Mouse (Mus musculus): ENCODE measurements around the gene Cd177. TPM values are rescaled to one million over a fixed set of nuclear protein-coding genes. Genes with fewer than 3 reads are reported as not detected.
"Not testable (repeated sequence)": the region's sequence is repeated elsewhere in the genome, so short reads cannot be mapped to it uniquely, and the experiment has no call there.

The Cd177 gene
- 1 to 10 TPM in 1 of 2 experiments, under 1 TPM in 1; 0.17 to 1.8 TPM for total RNA-seq (2021)
- long read RNA-seq, experiment 1: 0 reads
- long read RNA-seq, experiment 2, partial matches to known transcripts: 0 of 1 reads
- long read RNA-seq, experiment 2, other reads (novel, unspliced or antisense): 0 of 1 reads

GRCm38 (mm10) chr7:24760211-24760610, at the start of gene Cd177:
Gene Cd177 (minus strand): TSS chr7:24760311.
- no peak for DNase-seq

- DNase-seq: no peak
These were observed 48.9 kb upstream of the Cd177 start for GRCm38 (mm10) chr7:24809041-24809440.

- peak in 1 of 2 experiments; percentile 22 for DNase-seq
These were observed 44.7 kb upstream of the Cd177 start for GRCm38 (mm10) chr7:24804826-24805225.

- no peak for DNase-seq
These were observed 42.1 kb upstream of the Cd177 start for GRCm38 (mm10) chr7:24802149-24802767.

- DNase-seq: no peak
These were observed 37.8 kb upstream of the Cd177 start for GRCm38 (mm10) chr7:24797918-24798317.

GRCm38 (mm10) chr7:24776918-24777317, 16.8 kb upstream of the Cd177 start, which contains the start of gene Ceacam10:
Gene Ceacam10 (plus strand): TSS chr7:24777206.
- peak in 1 of 2 experiments; percentile 6 for DNase-seq

GRCm38 (mm10) chr7:24776145-24776544, 16.0 kb upstream of the Cd177 start:
- no peak for DNase-seq

- DNase-seq: no peak
These were observed 13.9 kb upstream of the Cd177 start for GRCm38 (mm10) chr7:24773942-24774535.

GRCm38 (mm10) chr7:24771361-24771760, 11.2 kb upstream of the Cd177 start:
- no peak for DNase-seq

- no peak for DNase-seq
These were observed 2.5 kb upstream of the Cd177 start for GRCm38 (mm10) chr7:24762574-24762973.

GRCm38 (mm10) chr7:24761161-24761560, 1.1 kb upstream of the Cd177 start:
- DNase-seq: no peak

- DNase-seq: no peak
These were observed 1.6 kb downstream of the Cd177 start for GRCm38 (mm10) chr7:24758520-24758919.

GRCm38 (mm10) chr7:24753476-24753875, 6.6 kb downstream of the Cd177 start:
- no peak for DNase-seq

- no peak for DNase-seq
These were observed 8.5 kb downstream of the Cd177 start for GRCm38 (mm10) chr7:24751610-24752009.

- no peak for DNase-seq
These were observed 9.4 kb downstream of the Cd177 start for GRCm38 (mm10) chr7:24750695-24751094.

GRCm38 (mm10) chr7:24735970-24736670, 24.0 kb downstream of the Cd177 start:
- no peak for DNase-seq

- not testable (repeated sequence) for DNase-seq
These were observed 33.3 kb downstream of the Cd177 start, which contains the start of gene Gm4763 for GRCm38 (mm10) chr7:24726808-24727207. Gene Gm4763 (minus strand): TSS chr7:24726908.

GRCm38 (mm10) chr7:24715039-24715438, 45.1 kb downstream of the Cd177 start:
- no peak for DNase-seq

- DNase-seq: no peak
These were observed 51.2 kb downstream of the Cd177 start, which contains the start of gene BC049730 for GRCm38 (mm10) chr7:24708832-24709292. Gene BC049730 (plus strand): TSS chr7:24709242.

GRCm38 (mm10) chr7:24702841-24703240, 57.3 kb downstream of the Cd177 start:
- not testable (repeated sequence) for DNase-seq

- DNase-seq: not testable (repeated sequence)
These were observed 62.2 kb downstream of the Cd177 start for GRCm38 (mm10) chr7:24697891-24698290.

All from heart, adult 18-20 months (tissue).